Mouse (Mus musculus) layer of hippocampus, postnatal 10 days (tissue): Measurements from ENCODE around the gene Recql. TPM values are rescaled to one million over a fixed set of nuclear protein-coding genes. Genes with fewer than 3 reads are reported as not detected.
"Not testable (repeated sequence)": the region's sequence is repeated elsewhere in the genome, so short reads cannot be mapped to it uniquely, and the experiment has no call there.

Experiments used
- DNase-seq, 2 experiments: peaks; one replicate each; pipeline ENCODE4 v3.0.0; 2021; ENCODE audit warnings: low spot score in 2 of 2
- total RNA-seq, 2 experiments: library from RNA; stranded (reverse); gene quantifications; 2 replicates each; pipeline ENCODE4 v1.2.3; 2021

Gene Recql
- total RNA-seq, 2 experiments from 2014 or later: 25.7 to 27.6 TPM

DNA sequence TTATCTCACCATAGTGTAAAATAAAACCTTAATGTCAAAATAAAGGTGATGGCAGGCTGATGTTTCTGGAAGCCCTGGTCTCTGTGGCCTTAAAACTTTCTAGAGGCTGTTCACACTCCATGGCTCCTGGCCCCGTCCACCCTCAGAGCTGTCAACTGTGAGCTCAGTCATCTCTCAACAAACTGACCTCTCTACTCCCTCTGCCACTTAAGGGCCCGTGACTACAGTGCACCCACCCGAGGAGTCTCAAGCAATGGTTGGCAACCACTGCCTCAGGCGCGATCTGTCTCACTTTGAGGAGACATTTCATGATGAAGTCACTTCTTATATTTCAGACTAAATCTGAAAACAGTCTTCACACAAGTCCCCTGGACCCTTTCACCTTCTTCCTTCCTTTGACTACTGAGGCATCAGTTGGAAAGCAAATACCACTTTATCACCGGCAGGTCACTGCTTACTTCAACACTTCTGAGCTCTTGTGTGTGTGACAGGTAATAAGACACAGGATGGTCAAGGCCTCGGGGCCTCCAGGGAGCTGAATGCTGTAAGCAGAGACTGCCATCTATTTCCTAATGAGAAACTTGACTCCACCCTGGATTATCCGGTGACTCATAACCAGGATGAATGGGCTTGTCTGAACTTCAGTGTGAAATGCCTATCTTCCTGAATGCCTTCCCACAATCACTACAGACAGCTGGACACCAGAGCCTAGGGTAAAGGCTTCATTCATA, 21.0 kb downstream of the Recql start:
- DNase-seq: no peak

DNA sequence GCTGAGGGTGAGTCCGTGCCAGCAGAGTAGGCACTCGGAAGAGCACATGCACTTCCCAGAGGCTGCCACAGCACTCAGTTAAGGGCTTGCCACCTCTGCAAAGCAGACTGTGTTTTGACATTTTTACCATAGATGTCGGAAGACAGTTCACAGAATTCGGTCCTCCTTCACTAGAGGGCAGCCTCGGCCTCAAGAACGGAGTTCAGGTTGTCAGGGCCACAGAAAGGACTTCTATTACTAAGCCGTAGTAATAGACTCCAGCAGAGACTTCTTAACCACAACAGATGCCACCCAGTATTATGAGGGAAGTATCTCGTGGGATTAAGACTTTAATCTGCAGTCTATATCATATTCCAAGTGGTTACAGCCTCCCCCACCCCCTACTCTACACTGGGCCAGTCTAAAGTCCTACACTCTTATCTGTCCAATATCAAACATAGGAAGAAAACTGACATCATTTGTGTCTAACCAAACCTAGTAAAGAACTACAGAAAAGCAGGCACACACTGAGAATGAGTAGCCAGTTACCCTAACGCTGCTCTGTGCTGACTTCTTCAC, 23.8 kb downstream of the Recql start:
- peak in 1 of 2 experiments; percentile 23 for DNase-seq

DNA sequence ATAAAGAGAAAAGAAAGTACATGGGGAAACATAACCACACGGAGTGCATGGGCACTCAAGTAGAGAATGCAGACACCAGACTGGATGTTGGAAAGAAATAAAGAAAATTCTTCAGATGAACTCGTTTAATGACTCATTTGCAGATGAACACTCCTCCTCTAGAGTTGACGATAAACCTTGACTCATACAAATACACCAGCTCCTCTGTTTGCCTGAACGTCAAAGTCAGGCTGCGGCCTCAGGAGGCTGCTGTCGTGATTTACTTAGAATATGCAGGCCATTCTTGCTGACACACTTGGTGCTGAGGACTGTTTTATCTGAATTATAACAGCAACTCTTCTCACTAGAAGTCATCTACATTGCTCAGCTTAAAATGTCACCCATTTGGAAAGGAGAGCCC, 24.9 kb downstream of the Recql start:
- no peak for DNase-seq

DNA sequence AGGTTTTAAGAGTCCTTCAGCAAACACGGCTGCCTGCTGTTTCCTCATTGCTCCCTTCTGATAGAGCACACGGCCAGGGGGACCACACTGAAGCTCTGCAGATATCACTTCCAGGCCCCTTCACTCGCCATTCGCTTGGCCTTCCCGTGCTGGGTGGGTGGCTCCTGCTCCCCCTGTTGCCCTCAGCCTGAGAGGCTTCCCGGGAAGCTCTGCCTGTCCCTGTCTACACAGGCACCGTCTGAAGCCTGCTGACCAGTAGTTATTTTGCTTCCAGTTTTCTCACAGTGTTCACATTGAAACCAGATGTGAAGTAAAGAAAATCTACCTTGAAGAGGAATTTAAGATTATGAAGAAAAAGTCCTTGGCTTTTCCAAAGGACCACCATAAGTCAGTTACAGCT, 29.8 kb downstream of the Recql start:
- no peak for DNase-seq

DNA sequence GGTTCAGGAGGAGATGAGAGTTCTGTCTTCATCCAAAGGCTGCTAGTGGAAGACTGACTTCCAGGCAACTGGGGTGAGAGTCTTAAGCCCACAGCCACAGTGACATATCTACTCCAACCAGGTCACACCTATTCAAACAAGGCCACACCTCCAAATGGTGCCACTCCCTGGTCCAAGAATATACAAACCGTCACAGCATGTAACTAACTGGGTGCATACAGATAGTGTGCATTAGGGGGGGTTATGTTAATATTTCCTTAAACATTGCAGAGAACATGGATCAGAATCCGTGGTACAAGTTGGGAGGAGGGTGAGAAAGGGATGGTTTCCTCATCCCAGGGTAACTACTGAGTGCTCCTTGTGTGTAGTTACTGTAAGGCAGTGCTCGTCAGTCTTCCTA, 34.8 kb downstream of the Recql start:
- DNase-seq: not testable (repeated sequence)

DNA sequence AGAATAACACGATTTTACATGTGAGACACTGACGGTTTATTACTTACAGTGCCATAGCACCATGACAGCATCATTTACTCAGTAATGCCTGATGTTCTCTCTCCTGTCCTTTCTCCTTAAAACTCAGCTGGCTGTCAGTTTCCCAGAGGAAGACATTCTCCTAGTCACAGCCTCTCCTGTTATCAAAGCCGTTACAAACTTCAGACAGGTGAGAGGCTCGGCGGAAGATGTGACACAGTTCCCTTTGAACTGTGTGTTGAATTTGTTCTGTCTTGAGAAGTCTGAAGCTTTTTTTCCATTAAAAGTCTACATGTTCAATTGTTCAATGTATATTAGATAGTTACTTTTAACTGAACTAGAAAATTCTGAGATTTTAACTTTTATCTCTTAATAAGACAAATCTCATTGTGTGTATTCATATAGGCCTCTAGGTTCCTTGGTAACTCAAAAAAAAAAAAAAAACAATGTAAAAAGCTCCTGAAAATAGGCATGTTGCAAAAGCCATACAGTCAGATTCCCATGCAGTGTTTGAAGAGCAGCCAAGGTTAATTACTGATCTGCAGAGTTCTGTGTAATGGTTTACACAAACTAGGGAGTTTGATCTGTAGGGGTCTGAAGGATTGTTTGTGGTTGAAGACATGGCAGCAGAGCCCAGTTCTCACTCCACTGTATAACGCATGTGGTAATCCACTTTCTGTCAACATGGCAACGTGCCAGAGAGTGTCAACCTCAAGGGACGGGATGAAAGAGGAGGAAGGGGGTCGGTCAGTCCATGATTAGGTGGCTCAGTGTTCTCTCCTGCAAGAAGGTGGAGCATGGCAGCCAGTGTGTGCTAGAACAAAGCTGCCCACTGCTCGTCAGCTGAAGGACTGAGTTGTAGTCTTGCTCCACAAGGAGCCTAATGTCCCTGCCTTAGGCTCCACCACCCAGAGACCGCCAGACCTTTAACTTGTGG, 39.2 kb downstream of the Recql start:
- no peak for DNase-seq

DNA sequence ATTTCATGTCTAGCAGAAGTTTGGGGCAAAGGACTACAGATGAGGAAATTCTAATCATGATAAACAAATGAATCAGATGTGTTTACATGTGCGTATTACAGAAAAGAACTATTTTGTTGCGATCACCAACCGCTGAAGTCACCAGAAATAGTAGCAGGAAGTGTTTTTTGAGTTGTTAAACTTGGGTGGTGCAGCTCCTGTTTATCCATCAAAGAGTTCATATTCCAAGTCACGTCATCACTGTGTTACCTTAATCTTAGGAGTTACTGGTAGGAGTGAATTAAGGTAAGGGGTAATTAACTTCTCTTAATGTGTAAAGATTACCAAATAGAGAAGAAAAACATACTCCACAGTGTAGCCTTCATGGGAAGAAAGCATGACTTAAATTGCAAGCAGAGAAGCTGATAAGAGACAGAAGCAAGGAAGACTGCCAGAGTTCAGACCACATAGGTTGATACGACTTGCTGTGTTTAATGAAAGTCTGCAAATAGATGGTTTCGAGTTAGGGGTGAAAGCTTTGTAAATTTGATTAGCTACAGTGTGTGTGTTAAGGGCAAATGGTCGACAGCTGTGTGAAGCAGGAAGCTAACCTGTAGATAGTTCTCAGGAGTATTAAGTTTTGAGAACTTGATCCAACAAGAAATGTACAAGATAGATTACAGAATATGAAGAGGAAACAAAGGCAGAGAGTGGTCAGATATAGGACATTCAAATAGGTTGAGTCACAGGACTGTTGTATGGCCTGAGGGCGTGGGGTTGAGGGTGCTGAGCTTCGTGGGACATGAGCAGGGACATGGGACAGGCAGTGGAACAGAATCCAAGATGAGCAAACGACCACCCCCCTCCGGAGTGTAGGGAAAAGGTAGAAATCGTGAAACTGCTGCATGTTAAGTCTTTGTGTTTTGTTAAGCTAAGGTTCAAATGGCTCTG, 40.4 kb downstream of the Recql start:
- no peak for DNase-seq

DNA sequence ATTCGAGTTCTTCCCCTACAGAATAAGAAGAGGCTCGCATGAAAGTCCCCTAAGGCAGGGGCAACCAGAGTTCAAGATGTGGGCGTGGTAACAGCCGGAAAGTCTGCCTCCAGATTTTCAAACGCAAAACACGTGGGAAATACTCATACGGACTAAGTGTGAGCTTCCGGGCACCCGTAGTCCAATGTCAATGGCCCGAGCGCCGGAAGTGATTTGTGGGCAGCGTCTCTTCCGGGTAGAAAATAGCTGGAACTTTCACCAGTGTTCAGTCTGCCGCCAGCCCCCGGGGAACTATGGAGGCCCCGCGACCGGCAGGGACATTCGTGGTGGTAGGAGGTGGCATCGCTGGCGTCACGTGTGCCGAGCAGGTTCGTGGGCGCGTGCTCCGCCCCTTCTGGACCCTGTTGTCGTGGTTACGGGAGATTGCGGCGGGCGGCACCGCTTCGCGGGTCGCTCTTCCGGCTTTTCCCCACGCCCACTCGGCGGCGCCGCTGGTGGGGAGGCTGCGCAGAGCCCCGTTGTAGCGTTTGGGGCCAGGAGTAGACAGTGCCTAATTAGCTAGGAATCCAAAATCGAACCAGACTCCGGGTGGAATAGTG, 41.3 kb downstream of the Recql start, which contains the start of gene Pyroxd1:
Gene Pyroxd1, plus strand, starts transcription at position 215 of the 599 bp plus-strand sequence.
- peak; percentile 81 to 86 for DNase-seq

DNA sequence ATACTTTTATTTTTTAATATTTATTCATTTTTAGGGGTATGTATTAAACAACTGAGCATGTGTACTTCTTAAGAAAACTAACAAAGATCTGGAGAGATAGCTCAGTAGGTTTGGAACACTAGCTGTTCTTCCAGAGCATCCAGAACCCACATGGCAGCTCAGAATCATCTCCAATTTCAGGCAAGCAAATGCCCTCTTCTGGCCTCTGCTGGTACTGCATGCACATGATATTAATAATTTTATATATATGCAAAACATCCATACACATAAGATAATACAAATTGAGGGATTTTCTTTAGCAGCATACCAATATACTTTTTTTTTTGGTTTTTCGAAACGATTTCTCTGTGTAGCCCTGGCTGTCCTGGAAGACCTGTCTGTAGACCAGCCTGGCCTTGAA, 43.3 kb downstream of the Recql start:
- DNase-seq: peak; percentile 62 to 69

DNA sequence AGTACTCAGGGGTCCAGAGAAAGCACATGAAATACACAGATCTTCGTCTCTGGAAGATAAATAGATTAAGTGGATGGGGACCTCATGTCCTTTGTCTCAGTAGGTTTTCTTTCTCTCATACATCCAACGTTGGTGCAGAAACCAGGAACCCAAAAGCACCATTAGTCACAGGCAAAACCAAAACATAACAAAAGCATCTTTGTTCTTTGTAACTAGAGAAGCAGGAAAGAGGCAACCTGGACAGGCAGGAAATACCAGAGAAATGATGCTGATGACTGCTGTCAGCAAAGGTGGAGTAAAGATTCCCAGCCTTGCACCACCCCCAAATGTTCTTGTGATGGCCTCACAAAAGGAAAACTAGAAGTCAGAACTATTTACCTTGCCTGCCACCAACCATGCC, 47.3 kb downstream of the Recql start:
- no peak for DNase-seq

DNA sequence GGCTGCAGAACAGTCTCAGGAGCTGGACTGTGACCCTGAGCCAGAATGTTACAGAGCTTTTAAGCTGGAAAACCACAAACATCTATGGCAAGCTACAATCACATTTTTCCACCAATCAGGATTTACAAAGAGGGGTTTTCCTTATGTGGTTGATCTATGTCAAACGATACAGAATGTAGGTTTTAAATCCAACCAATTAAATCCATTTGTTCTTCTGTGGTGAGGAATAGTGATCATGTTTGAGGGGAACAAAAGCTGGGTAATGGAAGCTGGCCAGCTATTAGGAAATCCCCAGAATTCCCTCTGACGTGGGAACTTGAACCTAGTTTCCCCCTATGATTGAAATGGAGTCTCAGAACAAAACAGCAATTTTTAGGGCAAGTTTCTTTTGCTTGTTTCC, 47.9 kb downstream of the Recql start:
- DNase-seq: no peak

DNA sequence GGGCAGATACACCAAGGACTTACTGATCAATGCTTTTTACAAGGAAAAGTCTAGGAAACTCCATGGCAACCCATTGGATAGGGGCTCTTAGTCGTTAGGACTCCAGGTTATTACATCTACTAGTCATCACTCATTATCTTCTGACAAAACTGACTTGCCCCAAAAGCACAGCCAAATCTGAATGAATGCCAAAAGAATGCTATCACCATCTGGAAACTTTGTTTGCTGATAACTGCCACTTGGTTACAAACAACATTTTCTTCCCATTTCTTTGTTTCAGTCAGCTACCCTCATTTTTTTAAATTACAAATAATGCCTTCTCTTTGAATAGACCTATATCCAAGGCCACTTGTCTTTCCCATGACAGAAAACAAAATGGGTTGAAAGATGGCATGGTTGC, 57.7 kb downstream of the Recql start:
- no peak for DNase-seq

DNA sequence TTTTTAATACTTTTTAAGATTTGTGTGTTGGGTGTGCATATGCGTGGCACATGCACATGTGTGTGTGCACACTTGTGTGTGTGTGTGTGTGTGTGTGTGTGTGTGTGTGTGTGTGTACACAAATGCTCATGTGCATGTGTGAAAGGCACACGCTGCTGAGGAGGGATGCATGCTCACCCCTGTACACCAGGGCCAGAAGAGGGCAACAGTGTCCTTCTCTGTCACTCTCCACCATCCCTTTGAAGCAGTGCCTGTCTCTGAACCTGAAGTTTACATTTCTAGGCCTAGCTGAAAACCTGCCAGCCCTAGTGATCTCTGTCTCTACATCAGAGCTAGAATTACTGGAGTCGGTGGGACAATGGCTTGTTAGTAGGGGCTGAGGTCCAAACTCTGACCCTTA, 60.3 kb downstream of the Recql start:
- DNase-seq: no peak

DNA sequence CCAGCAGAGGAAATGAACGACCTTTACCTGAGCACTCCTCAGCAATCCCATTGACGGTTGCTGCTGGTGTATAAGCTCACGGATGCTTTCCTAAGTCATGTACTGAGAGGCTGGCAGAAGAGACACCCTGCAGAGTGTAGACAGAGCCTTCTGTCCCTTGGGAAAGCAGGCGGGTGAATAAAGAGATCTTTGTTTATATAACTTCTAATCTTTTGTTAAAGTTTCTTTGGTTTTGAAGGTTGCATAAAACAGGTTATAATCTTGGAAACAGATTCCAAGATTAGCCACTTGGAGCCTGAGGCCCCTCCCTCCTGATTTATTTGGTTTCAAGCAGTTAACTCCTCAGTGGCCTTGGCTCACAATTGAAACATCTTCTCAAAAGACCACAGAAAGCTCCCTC, 64.0 kb downstream of the Recql start, which contains the start of gene Slco1a5:
Gene Slco1a5, minus strand, starts transcription at position 101 of the 400 bp plus-strand sequence.
- DNase-seq: no peak

DNA sequence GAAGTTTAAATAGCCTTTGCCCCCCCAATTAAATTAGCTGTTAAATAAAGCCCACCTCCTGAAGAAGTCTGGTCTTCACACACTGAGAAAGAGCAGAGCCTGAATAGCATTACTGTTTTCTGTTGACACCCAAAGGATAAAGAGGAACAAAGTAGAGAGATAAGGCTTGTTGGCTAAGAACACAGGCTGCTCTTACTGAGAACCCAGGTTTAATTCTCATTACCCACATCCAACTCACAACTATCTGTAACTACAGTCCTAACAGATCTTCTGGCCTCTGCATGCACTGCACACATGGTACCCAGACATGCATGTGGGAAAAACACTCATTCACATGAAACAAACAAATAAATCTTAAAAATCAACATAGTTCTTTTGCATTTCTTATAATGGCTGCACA, 69.8 kb downstream of the Recql start:
- no peak for DNase-seq

DNA sequence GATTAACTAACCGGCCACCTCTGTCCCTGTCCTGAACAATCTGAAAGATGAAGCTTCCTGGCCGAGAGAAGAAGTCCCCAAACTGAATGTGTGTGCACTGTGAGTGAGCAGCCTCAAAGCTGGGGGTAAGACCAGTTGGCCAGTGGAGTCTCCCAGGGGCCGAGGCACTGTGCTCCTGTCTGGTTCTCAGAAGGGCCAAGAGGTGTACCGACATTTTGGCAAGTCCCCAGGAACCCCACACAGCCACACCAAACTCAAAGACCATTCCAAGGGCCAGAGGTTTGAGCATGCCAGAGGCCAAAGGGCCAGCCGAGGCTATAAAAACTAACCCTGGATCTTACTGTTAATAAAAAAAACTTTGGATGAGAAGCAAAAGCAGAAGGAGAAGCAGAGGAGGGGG, 72.6 kb downstream of the Recql start:
- DNase-seq: no peak

DNA sequence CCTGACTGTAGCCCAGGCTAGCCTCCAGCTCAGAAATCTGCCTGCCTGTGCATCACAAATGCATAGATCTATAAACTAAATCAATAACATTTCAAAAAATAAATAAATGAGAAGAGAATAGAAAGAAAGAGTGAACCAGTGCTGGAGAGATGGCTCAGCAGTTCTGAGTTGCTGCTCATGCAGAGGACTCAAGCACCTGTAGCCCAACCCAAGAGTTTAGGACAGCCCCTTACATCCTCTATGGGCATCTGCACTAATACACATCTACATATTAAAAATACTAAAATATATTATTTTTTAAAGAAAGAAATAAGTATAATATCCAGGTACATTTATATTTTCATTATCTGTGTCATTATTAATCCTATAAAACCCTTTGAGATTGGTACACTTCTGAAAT, 81.8 kb downstream of the Recql start:
- DNase-seq: no peak
